Mouse (Mus musculus) MEL (cell line): ENCODE measurements at regions not wholly inside any gene's neighbourhood (a gene's known extent, or its start where the extent isn't known, plus 50 kb on each side); places are given as distances from the start of the nearest gene placed in this dataset.

ENCODE experiments used
- DNase-seq: peaks from one replicate; pipeline ENCODE4 v3.0.0; 2011; ENCODE audit warnings: low read depth, low spot score
- H3K27ac ChIP-seq: 2 replicates; pipeline ENCODE4 v1.5.1; 2012; ENCODE audit warnings: low read depth, mild to moderate bottlenecking, control low read depth, low read length, moderate library complexity; ENCODE audit not compliant: control insufficient read depth
- H3K27me3 ChIP-seq, 2 experiments: fragments of 150-350 bp in 1 of 2; sonication (generic) in 1 of 2; 2 replicates each; pipeline ENCODE4 v1.6.1; 2012; ENCODE audit warnings: low read length in 2 of 2, mild to moderate bottlenecking in 2 of 2, improper control_type of control experiment in 1 of 2, moderate library complexity in 1 of 2; ENCODE audit not compliant: insufficient read depth in 2 of 2, control insufficient read depth in 1 of 2
- H3K36me3 ChIP-seq, 2 experiments: 2 replicates each; pipeline ENCODE4 v1.6.1; 2012 to 2014; ENCODE audit warnings: low read length in 2 of 2, improper control_type of control experiment in 1 of 2, inconsistent platforms in 1 of 2, mild to moderate bottlenecking in 1 of 2; ENCODE audit not compliant: insufficient read depth in 2 of 2, control insufficient read depth in 1 of 2
- H3K4me1 ChIP-seq, 2 experiments: fragments of 150-350 bp in 1 of 2; sonication (generic) in 1 of 2; 2 replicates each; pipeline ENCODE4 v1.6.1; 2012; ENCODE audit warnings: low read length in 2 of 2, improper control_type of control experiment in 1 of 2, mild to moderate bottlenecking in 1 of 2; ENCODE audit not compliant: insufficient read depth in 2 of 2, control insufficient read depth in 1 of 2
- H3K4me3 ChIP-seq, 2 experiments: fragments of 150-350 bp in 1 of 2; sonication (generic) in 1 of 2; 2 replicates each; pipeline ENCODE4 v1.5.1; 2012; ENCODE audit warnings: low read depth in 2 of 2, low read length in 2 of 2, mild to moderate bottlenecking in 2 of 2, moderate library complexity in 2 of 2, control low read depth in 1 of 2, improper control_type of control experiment in 1 of 2; ENCODE audit not compliant: control insufficient read depth in 1 of 2, insufficient read depth in 1 of 2
- H3K79me2 ChIP-seq: 2 replicates; pipeline ENCODE4 v1.6.1; 2012; ENCODE audit warnings: mild to moderate bottlenecking, low read length, moderate library complexity; ENCODE audit not compliant: control insufficient read depth, poor library complexity, insufficient read depth
- H3K9ac ChIP-seq: 2 replicates; pipeline ENCODE4 v1.6.1; 2012; ENCODE audit warnings: low read depth, mild to moderate bottlenecking, control low read depth, low read length, moderate library complexity; ENCODE audit not compliant: control insufficient read depth, poor library complexity, severe bottlenecking
- H3K9me3 ChIP-seq: fragments of 150-350 bp; sonication (generic); replicated peaks from 2 replicates; pipeline ENCODE4 v1.6.1; 2012; ENCODE audit warnings: mild to moderate bottlenecking, low read length, improper control_type of control experiment, moderate library complexity; ENCODE audit not compliant: insufficient read depth
- BHLHE40 ChIP-seq: IDR thresholded peaks from 2 replicates; pipeline ENCODE4 v1.6.1; 2012; ENCODE audit warnings: low read depth, mild to moderate bottlenecking, inconsistent platforms, low read length, improper control_type of control experiment, borderline replicate concordance
- CHD1 ChIP-seq: IDR thresholded peaks from 2 replicates; pipeline ENCODE4 v1.6.1; 2012; ENCODE audit warnings: low read depth, mild to moderate bottlenecking, inconsistent platforms, low read length, improper control_type of control experiment
- CHD2 ChIP-seq: IDR thresholded peaks from 2 replicates; pipeline ENCODE4 v1.6.1; 2011; ENCODE audit warnings: low read length, improper control_type of control experiment
- CTCF ChIP-seq, 3 experiments: IDR thresholded peaks in 2 of 3; conservative IDR thresholded peaks in 1 of 3; 2 replicates each; pipeline ENCODE4 v1.5.1; 2011 to 2012; ENCODE audit warnings: low read length in 3 of 3, low read depth in 2 of 3, mild to moderate bottlenecking in 2 of 3, improper control_type of control experiment in 1 of 3, inconsistent platforms in 1 of 3, mixed read lengths in 1 of 3, moderate library complexity in 1 of 3; ENCODE audit not compliant: control insufficient read depth in 1 of 3, insufficient read depth in 1 of 3, poor library complexity in 1 of 3, severe bottlenecking in 1 of 3
- E2F4 ChIP-seq: IDR thresholded peaks from 2 replicates; pipeline ENCODE4 v1.6.1; 2011; ENCODE audit warnings: low read depth, low read length, improper control_type of control experiment, borderline replicate concordance
- EP300 ChIP-seq, 2 experiments: IDR thresholded peaks; 2 replicates each; pipeline ENCODE4 v1.6.1; 2011; ENCODE audit warnings: improper control_type of control experiment in 2 of 2, low read length in 2 of 2, low read depth in 1 of 2, mild to moderate bottlenecking in 1 of 2
- ETS1 ChIP-seq: IDR thresholded peaks from 2 replicates; pipeline ENCODE4 v1.6.1; 2012; ENCODE audit warnings: low read depth, mild to moderate bottlenecking, inconsistent platforms, low read length, improper control_type of control experiment, moderate library complexity
- GABPA ChIP-seq: IDR thresholded peaks from 2 replicates; pipeline ENCODE4 v1.6.1; 2012; ENCODE audit warnings: low read depth, mild to moderate bottlenecking, inconsistent platforms, low read length, improper control_type of control experiment, moderate library complexity
- GATA1 ChIP-seq: IDR thresholded peaks from 2 replicates; pipeline ENCODE4 v1.6.1; 2011; ENCODE audit warnings: low read depth, low read length, improper control_type of control experiment
- HCFC1 ChIP-seq: IDR thresholded peaks from 2 replicates; pipeline ENCODE4 v1.6.1; 2012; ENCODE audit warnings: low read depth, mild to moderate bottlenecking, inconsistent platforms, low read length, improper control_type of control experiment, moderate library complexity
- JUND ChIP-seq: IDR thresholded peaks from 2 replicates; pipeline ENCODE4 v1.6.1; 2011; ENCODE audit warnings: low read depth, mild to moderate bottlenecking, improper control_type of control experiment, low read length
- KAT2A ChIP-seq: conservative IDR thresholded peaks from 2 replicates; pipeline ENCODE4 v1.6.1; 2012; ENCODE audit warnings: low read depth, low read length, improper control_type of control experiment, inconsistent platforms
- MAFK ChIP-seq: IDR thresholded peaks from 2 replicates; pipeline ENCODE4 v1.6.1; 2011; ENCODE audit warnings: low read depth, mild to moderate bottlenecking, low read length, improper control_type of control experiment, borderline replicate concordance
- MAX ChIP-seq: IDR thresholded peaks from 2 replicates; pipeline ENCODE4 v1.6.1; 2011; ENCODE audit warnings: low read length, improper control_type of control experiment
- MAZ ChIP-seq: IDR thresholded peaks from 2 replicates; pipeline ENCODE4 v1.6.1; 2012; ENCODE audit warnings: low read depth, mild to moderate bottlenecking, inconsistent platforms, low read length, improper control_type of control experiment
- MEF2A ChIP-seq: IDR thresholded peaks from 2 replicates; pipeline ENCODE4 v1.6.1; 2014; ENCODE audit warnings: low read depth, mild to moderate bottlenecking, inconsistent platforms, low read length, improper control_type of control experiment; ENCODE audit not compliant: poor library complexity, insufficient replicate concordance, severe bottlenecking; ENCODE audit errors: extremely low read depth
- MXI1 ChIP-seq: IDR thresholded peaks from 2 replicates; pipeline ENCODE4 v1.6.1; 2011; ENCODE audit warnings: mild to moderate bottlenecking, low read depth, low read length, improper control_type of control experiment
- MYC ChIP-seq: IDR thresholded peaks from 2 replicates; pipeline ENCODE4 v1.6.1; 2011; ENCODE audit warnings: low read depth, mild to moderate bottlenecking, low read length, improper control_type of control experiment, moderate library complexity
- NELFE ChIP-seq: IDR thresholded peaks from 2 replicates; pipeline ENCODE4 v1.6.1; 2011; ENCODE audit warnings: low read depth, low read length, improper control_type of control experiment
- NRF1 ChIP-seq: IDR thresholded peaks from 2 replicates; pipeline ENCODE4 v1.6.1; 2014; ENCODE audit warnings: low read depth, mild to moderate bottlenecking, inconsistent platforms, low read length, improper control_type of control experiment, moderate library complexity; ENCODE audit not compliant: poor library complexity, insufficient read depth, severe bottlenecking
- POLR2A ChIP-seq, 2 experiments: IDR thresholded peaks; 2 replicates each; pipeline ENCODE4 v1.6.1; 2011 to 2012; ENCODE audit warnings: low read length in 2 of 2, mild to moderate bottlenecking in 2 of 2, control low read depth in 1 of 2, improper control_type of control experiment in 1 of 2, low read depth in 1 of 2, moderate library complexity in 1 of 2; ENCODE audit not compliant: control insufficient read depth in 1 of 2, insufficient read depth in 1 of 2, poor library complexity in 1 of 2
- POLR2AphosphoS2 ChIP-seq: IDR thresholded peaks from 2 replicates; pipeline ENCODE4 v1.6.1; 2011; ENCODE audit warnings: low read length, improper control_type of control experiment
- POLR2AphosphoS5 ChIP-seq: IDR thresholded peaks from 2 replicates; pipeline ENCODE4 v1.6.1; 2012; ENCODE audit warnings: low read depth, borderline replicate concordance, mild to moderate bottlenecking, inconsistent platforms, low read length, moderate library complexity, mixed read lengths
- RCOR1 ChIP-seq: IDR thresholded peaks from 2 replicates; pipeline ENCODE4 v1.6.1; 2012; ENCODE audit warnings: low read depth, mild to moderate bottlenecking, inconsistent platforms, low read length, improper control_type of control experiment
- SIN3A ChIP-seq: IDR thresholded peaks from 2 replicates; pipeline ENCODE4 v1.6.1; 2012; ENCODE audit warnings: low read length, improper control_type of control experiment, inconsistent platforms
- TAL1 ChIP-seq: IDR thresholded peaks from 2 replicates; pipeline ENCODE4 v1.6.1; 2012; ENCODE audit warnings: mild to moderate bottlenecking, inconsistent platforms, low read length, moderate library complexity, mixed read lengths
- TBP ChIP-seq: IDR thresholded peaks from 2 replicates; pipeline ENCODE4 v1.8.0; 2011; ENCODE audit warnings: low read depth, low read length, improper control_type of control experiment
- TCF12 ChIP-seq: IDR thresholded peaks from 2 replicates; pipeline ENCODE4 v1.6.1; 2014; ENCODE audit warnings: low read depth, mild to moderate bottlenecking, inconsistent platforms, low read length, improper control_type of control experiment, moderate library complexity
- UBTF ChIP-seq: IDR thresholded peaks from 2 replicates; pipeline ENCODE4 v1.6.1; 2012; ENCODE audit warnings: low read depth, mild to moderate bottlenecking, inconsistent platforms, low read length, improper control_type of control experiment, moderate library complexity, borderline replicate concordance; ENCODE audit not compliant: insufficient read depth
- USF1 ChIP-seq: IDR thresholded peaks from 2 replicates; pipeline ENCODE4 v1.6.1; 2014; ENCODE audit warnings: low read depth, mild to moderate bottlenecking, inconsistent platforms, low read length, improper control_type of control experiment, moderate library complexity
- USF2 ChIP-seq, 2 experiments: IDR thresholded peaks; 2 replicates each; pipeline ENCODE4 v1.6.1; 2011 to 2012; ENCODE audit warnings: improper control_type of control experiment in 2 of 2, low read length in 2 of 2, borderline replicate concordance in 1 of 2, inconsistent platforms in 1 of 2, low read depth in 1 of 2, mild to moderate bottlenecking in 1 of 2; ENCODE audit not compliant: insufficient read depth in 1 of 2
- ZC3H11A ChIP-seq: IDR thresholded peaks from 2 replicates; pipeline ENCODE4 v1.6.1; 2012; ENCODE audit warnings: low read depth, mild to moderate bottlenecking, inconsistent platforms, low read length, improper control_type of control experiment
- ZKSCAN1 ChIP-seq: IDR thresholded peaks from 2 replicates; pipeline ENCODE4 v1.6.1; 2012; ENCODE audit warnings: low read depth, mild to moderate bottlenecking, inconsistent platforms, low read length, improper control_type of control experiment, moderate library complexity
- ZMIZ1 ChIP-seq: IDR thresholded peaks from 2 replicates; pipeline ENCODE4 v1.6.1; 2012; ENCODE audit warnings: low read depth, mild to moderate bottlenecking, inconsistent platforms, low read length, improper control_type of control experiment, moderate library complexity
- ZNF384 ChIP-seq: IDR thresholded peaks from 2 replicates; pipeline ENCODE4 v1.6.1; 2012; ENCODE audit warnings: low read depth, mild to moderate bottlenecking, inconsistent platforms, low read length, improper control_type of control experiment

- no peaks in the 10 kb centered on the region for H3K9me3 ChIP-seq
- peak overlapping the region; percentile 85 for H3K9ac ChIP-seq
- peaks cover 0 to 10% of the 10 kb centered on the region in 2 experiments; a peak in 2 of 4 replicates for H3K36me3 ChIP-seq
- DNase-seq, result peak; percentile 82
- H3K79me2 ChIP-seq, result peaks cover 9% of the 10 kb centered on the region
- H3K27ac ChIP-seq, result peak overlapping the region; percentile 32
- peak overlapping the region; percentile 65 to 97 for H3K4me3 ChIP-seq
- peaks cover 0 to 18% of the 10 kb centered on the region in 2 experiments; a peak in 3 of 4 replicates for H3K4me1 ChIP-seq
- H3K27me3 ChIP-seq, result no peaks in the 10 kb centered on the region
- TF ChIP-seq TAL1 (no peak), MYC (no peak; the same call in 1 of the 2 replicates), POLR2AphosphoS2 (no peak), MAFK (no peak), BHLHE40 (peak; percentile 86), ETS1 (peak; percentile 23; the same call in 1 of the 2 replicates), UBTF (no peak), CTCF (IDR thresholded peaks at IDR 0.05 in 2 of 3, conservative IDR thresholded peaks at IDR 0.05 in 1 of 3; ENCODE audit: control insufficient read depth in 1 of 3, insufficient read depth in 1 of 3, low read depth in 2 of 3, low read length in 3 of 3, poor library complexity in 1 of 3, severe bottlenecking in 1 of 3) (no peak), E2F4 (no peak), MAX (peak; percentile 89), ZC3H11A (no peak), GATA1 (no peak), JUND (no peak), POLR2AphosphoS5 (no peak), MEF2A (no peak), ZNF384 (no peak), NELFE (peak; percentile 45), CHD2 (no peak), KAT2A (no peak), SIN3A (peak; percentile 41; the same call in 1 of the 2 replicates), ZKSCAN1 (no peak), TCF12 (no peak), TBP (no peak), USF2 (IDR thresholded peaks at IDR 0.05; ENCODE audit: borderline replicate concordance in 1 of 2, insufficient read depth in 1 of 2, low read depth in 1 of 2, low read length in 2 of 2) (peak in 1 of 2 experiments; percentile 26; a peak in 1 of 4 replicates), GABPA (no peak), ZMIZ1 (no peak), EP300 (IDR thresholded peaks at IDR 0.05; ENCODE audit: low read depth in 1 of 2, low read length in 2 of 2) (no peak), RCOR1 (no peak), NRF1 (no peak), MXI1 (peak; percentile 55), HCFC1 (no peak), POLR2A (IDR thresholded peaks at IDR 0.05; ENCODE audit: control insufficient read depth in 1 of 2, insufficient read depth in 1 of 2, low read depth in 1 of 2, low read length in 2 of 2, poor library complexity in 1 of 2) (peak in 1 of 2 experiments; percentile 36; a peak in 2 of 4 replicates), MAZ (peak; percentile 52; the same call in 1 of the 2 replicates), USF1 (peak; percentile 88), CHD1 (0 out of 2 replicates have a peak, but pooled peaks have one; percentile 54)
These were observed 182.1 kb upstream of the Mkln1 start for GRCm38 (mm10) chr6:31216206-31217059.
